Mouse (Mus musculus) limb, embryonic 13.5 days (tissue): ENCODE measurements at regions not wholly inside any gene's neighbourhood (a gene's known extent, or its start where the extent isn't known, plus 50 kb on each side); places are given as distances from the start of the nearest gene placed in this dataset.

Experiments used
- ATAC-seq: fragments of 200-750 bp; cut with Nextera tagmentation; 2 replicates; pipeline ENCODE4 v1.8.0; 2017; ENCODE audit warnings: low read depth, moderate number of reproducible peaks, moderate TSS enrichment; ENCODE audit not compliant: low FRiP score
- H3K27ac ChIP-seq: fragments of 300-500 bp; sonication (generic); 2 replicates; pipeline ENCODE4 v1.5.1; 2015; ENCODE audit warnings: inconsistent platforms, mild to moderate bottlenecking, moderate library complexity
- H3K27me3 ChIP-seq: fragments of 300-500 bp; sonication (generic); 2 replicates; pipeline ENCODE4 v1.6.1; 2015; ENCODE audit warnings: mild to moderate bottlenecking, inconsistent platforms
- H3K36me3 ChIP-seq: fragments of 300-500 bp; sonication (generic); 2 replicates; pipeline ENCODE4 v1.6.1; 2015; ENCODE audit warnings: inconsistent platforms, mild to moderate bottlenecking, moderate library complexity
- H3K4me1 ChIP-seq: fragments of 300-500 bp; sonication (generic); 2 replicates; pipeline ENCODE4 v1.6.1; 2015; ENCODE audit warnings: inconsistent platforms
- H3K4me2 ChIP-seq: fragments of 300-500 bp; sonication (generic); replicated peaks from 2 replicates; pipeline ENCODE4 v1.6.1; 2015; ENCODE audit warnings: inconsistent platforms, mild to moderate bottlenecking, moderate library complexity
- H3K4me3 ChIP-seq: fragments of 300-500 bp; sonication (generic); 2 replicates; pipeline ENCODE4 v1.5.1; 2015; ENCODE audit warnings: moderate library complexity, mild to moderate bottlenecking, inconsistent platforms
- H3K9ac ChIP-seq: fragments of 300-500 bp; sonication (generic); 2 replicates; pipeline ENCODE4 v1.6.1; 2015; ENCODE audit warnings: mild to moderate bottlenecking, inconsistent platforms
- H3K9me3 ChIP-seq: fragments of 300-500 bp; sonication (generic); 2 replicates; pipeline ENCODE4 v1.6.1; 2016; ENCODE audit warnings: inconsistent platforms
- WGBS: fragments of 180-500 bp; shearing (Covaris S2); methylation state at CpG from one replicate; pipeline ENCODE4 v1.1.7; 2015; 5-methylcytosine and 5-hydroxymethylcytosine counted together

- Histone ChIP-seq H3K27me3 (no peaks in the 10 kb centered on the region), H3K9ac (no peak overlapping the region), H3K4me2 (no peak overlapping the region), H3K27ac (peak overlapping the region; percentile 48; the same call in 1 of the 2 replicates), H3K36me3 (no peaks in the 10 kb centered on the region), H3K4me1 (peaks cover 12% of the 10 kb centered on the region; the same call in 1 of the 2 replicates), H3K4me3 (no peak overlapping the region), H3K9me3 (no peaks in the 10 kb centered on the region)
- 41% methylated on average over 2 of the region's 2 CpGs for WGBS
- ATAC-seq: peak; percentile 92
Measured at GRCm38 (mm10) chr13:90781974-90782373, 123.2 kb downstream of the Atp6ap1l start.

GRCm38 (mm10) chr13:90777952-90778298 lies 127.2 kb downstream of the Atp6ap1l start:
- WGBS: 73% methylated on average over 4 of the region's 4 CpGs
- H3K9me3 ChIP-seq: no peaks in the 10 kb centered on the region; the same call in 1 of the 2 replicates
- H3K27ac ChIP-seq: no peak overlapping the region
- H3K36me3 ChIP-seq: no peaks in the 10 kb centered on the region
- ATAC-seq: no peak
- H3K4me2 ChIP-seq: no peak overlapping the region
- H3K4me3 ChIP-seq: no peak overlapping the region
- H3K27me3 ChIP-seq: no peaks in the 10 kb centered on the region
- H3K4me1 ChIP-seq: peaks cover 12% of the 10 kb centered on the region; the same call in 1 of the 2 replicates
- no peak overlapping the region for H3K9ac ChIP-seq

GRCm38 (mm10) chr13:90777123-90777951 lies 127.8 kb downstream of the Atp6ap1l start:
- ATAC-seq: no peak
- no peaks in the 10 kb centered on the region for H3K36me3 ChIP-seq
- no peak overlapping the region for H3K4me3 ChIP-seq
- no peak overlapping the region for H3K4me2 ChIP-seq
- H3K27ac ChIP-seq: no peak overlapping the region
- H3K9ac ChIP-seq: no peak overlapping the region
- H3K27me3 ChIP-seq: no peaks in the 10 kb centered on the region
- no peaks in the 10 kb centered on the region; the same call in 1 of the 2 replicates for H3K9me3 ChIP-seq
- 84% methylated on average over 5 of the region's 5 CpGs for WGBS
- H3K4me1 ChIP-seq: 0 out of 2 replicates have a peak, but pooled peaks cover 7% of the 10 kb centered on the region

GRCm38 (mm10) chr13:90762154-90762553 lies 143.0 kb downstream of the Atp6ap1l start:
- 15% methylated on average over 2 of the region's 2 CpGs for WGBS
- Histone ChIP-seq H3K4me1 (peaks cover 20% of the 10 kb centered on the region), H3K4me3 (no peak overlapping the region), H3K9ac (no peak overlapping the region), H3K27ac (peak overlapping the region; percentile 52; the same call in 1 of the 2 replicates), H3K9me3 (no peaks in the 10 kb centered on the region), H3K4me2 (no peak overlapping the region), H3K36me3 (no peaks in the 10 kb centered on the region), H3K27me3 (no peaks in the 10 kb centered on the region)
- peak; percentile 88 for ATAC-seq

DNA sequence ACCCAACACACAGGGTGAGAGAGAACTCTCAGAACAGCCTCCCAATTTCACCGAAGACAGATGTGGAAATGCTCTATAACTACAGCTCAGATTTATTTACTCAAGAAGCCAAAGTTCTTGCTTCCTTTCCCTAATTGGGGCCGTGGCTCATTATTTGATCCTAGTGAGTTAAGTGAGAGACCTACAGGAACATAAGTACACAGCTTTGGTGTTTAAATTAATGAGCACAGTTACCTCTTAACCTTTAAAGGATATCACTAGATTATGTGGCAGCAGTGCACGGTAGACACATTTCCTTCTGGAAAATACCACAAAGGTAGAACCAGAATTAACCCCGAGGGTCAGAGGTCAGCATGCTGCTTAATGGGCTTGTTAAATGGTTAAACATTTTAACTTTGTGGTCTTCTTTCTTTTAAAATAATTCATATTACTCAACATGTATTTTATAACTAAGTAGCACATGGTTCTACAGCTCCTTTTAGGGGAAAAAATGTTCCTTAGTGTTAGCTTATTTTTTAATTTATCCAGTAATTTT lies 144.6 kb downstream of the Atp6ap1l start:
- H3K4me3 ChIP-seq: no peak overlapping the region
- no peak overlapping the region for H3K27ac ChIP-seq
- no peak overlapping the region for H3K9ac ChIP-seq
- no peaks in the 10 kb centered on the region for H3K36me3 ChIP-seq
- 14% methylated on average over 4 of the region's 4 CpGs for WGBS
- no peaks in the 10 kb centered on the region for H3K27me3 ChIP-seq
- no peak for ATAC-seq
- peaks cover 20% of the 10 kb centered on the region for H3K4me1 ChIP-seq
- H3K4me2 ChIP-seq: no peak overlapping the region
- no peaks in the 10 kb centered on the region for H3K9me3 ChIP-seq

DNA sequence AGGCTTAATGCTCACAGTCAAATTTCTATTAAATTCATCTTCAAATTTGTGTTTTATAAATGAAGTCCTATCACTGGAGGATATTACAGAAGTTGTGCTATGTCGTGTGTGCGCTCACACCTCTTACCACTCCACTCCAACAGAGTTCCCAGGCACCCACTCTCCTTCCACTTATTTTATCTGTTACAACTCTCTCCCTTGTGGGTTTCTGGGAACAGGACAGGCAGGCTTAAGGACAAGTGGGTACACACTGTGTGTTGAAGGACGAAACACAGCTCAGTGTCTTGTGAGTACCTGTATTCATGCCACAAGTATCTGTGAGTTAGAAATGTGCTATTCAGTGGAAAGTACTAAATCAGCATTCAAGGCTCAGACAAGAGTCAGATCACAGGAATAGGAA lies 150.7 kb downstream of the Atp6ap1l start:
- no peak for ATAC-seq
- Histone ChIP-seq H3K4me2 (no peak overlapping the region), H3K27me3 (no peaks in the 10 kb centered on the region), H3K4me1 (no peaks in the 10 kb centered on the region), H3K27ac (no peak overlapping the region), H3K36me3 (no peaks in the 10 kb centered on the region), H3K9ac (no peak overlapping the region), H3K4me3 (no peak overlapping the region), H3K9me3 (no peaks in the 10 kb centered on the region)
- WGBS: 85% methylated on average over 3 of the region's 3 CpGs

GRCm38 (mm10) chr13:90749741-90750140 lies 155.4 kb downstream of the Atp6ap1l start:
- no peak for ATAC-seq
- Histone ChIP-seq H3K27ac (no peak overlapping the region), H3K4me3 (no peak overlapping the region), H3K9me3 (no peaks in the 10 kb centered on the region), H3K4me1 (no peaks in the 10 kb centered on the region; the same call in 1 of the 2 replicates), H3K4me2 (no peak overlapping the region), H3K27me3 (no peaks in the 10 kb centered on the region), H3K9ac (no peak overlapping the region), H3K36me3 (no peaks in the 10 kb centered on the region)
- WGBS: 73% methylated on average over 1 of the region's 1 CpGs

- no peak overlapping the region for H3K4me3 ChIP-seq
Measured at GRCm38 (mm10) chr13:90745063-90745462, 160.1 kb downstream of the Atp6ap1l start.

DNA sequence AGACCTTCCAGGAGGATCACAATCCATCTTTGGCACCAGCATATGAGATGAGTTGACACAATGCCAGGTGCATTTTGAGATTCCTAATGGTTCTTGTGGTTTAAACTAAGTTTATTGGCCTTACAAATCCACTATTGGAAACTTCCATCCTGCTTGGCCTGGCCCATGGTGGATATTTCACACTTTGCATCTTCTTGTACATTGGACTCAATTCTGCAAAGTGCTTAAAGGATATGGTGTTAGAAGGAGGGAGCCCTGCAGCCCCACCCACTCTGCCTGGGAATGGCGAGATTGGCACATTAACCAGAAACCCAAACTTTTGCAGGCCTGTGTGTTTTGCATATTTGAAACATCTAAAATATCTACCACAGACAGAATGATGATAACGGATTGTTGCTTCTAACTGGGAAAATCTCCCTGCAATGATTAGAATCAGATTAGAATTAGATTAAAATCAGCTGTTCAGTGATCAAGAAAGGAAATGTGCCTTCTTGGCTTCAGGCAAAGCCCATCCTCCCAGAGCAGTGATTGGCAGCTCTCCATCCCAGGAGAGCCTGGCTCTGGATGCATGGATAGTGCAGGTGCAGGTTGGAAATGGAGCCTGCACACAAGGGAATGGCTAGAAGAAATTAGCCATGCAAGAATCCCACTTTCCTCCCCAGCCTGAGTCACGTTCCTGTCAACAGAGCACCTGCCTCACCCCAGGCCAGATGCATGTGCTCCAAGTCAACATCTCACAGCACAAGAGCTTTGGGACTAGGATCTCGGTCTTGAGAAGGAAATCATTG lies 162.3 kb downstream of the Atp6ap1l start:
- H3K9me3 ChIP-seq: no peaks in the 10 kb centered on the region
- H3K9ac ChIP-seq: no peak overlapping the region
- no peaks in the 10 kb centered on the region for H3K27me3 ChIP-seq
- no peak for ATAC-seq
- no peak overlapping the region for H3K27ac ChIP-seq
- WGBS: 64% methylated on average over 4 of the region's 4 CpGs
- H3K4me3 ChIP-seq: no peak overlapping the region
- peaks cover 10% of the 10 kb centered on the region; the same call in 1 of the 2 replicates for H3K4me1 ChIP-seq
- H3K4me2 ChIP-seq: no peak overlapping the region
- H3K36me3 ChIP-seq: no peaks in the 10 kb centered on the region

More at GRCm38 (mm10) chr13:90745063-90745462, 160.1 kb downstream of the Atp6ap1l start:
- Histone ChIP-seq H3K4me1 (peaks cover 6% of the 10 kb centered on the region; the same call in 1 of the 2 replicates), H3K9me3 (no peaks in the 10 kb centered on the region), H3K36me3 (no peaks in the 10 kb centered on the region), H3K27ac (0 out of 2 replicates have a peak overlapping the region, but pooled peaks have one; percentile 48), H3K9ac (no peak overlapping the region), H3K4me2 (no peak overlapping the region), H3K27me3 (no peaks in the 10 kb centered on the region)
- no peak for ATAC-seq
- WGBS: 20% methylated on average over 1 of the region's 1 CpGs

DNA sequence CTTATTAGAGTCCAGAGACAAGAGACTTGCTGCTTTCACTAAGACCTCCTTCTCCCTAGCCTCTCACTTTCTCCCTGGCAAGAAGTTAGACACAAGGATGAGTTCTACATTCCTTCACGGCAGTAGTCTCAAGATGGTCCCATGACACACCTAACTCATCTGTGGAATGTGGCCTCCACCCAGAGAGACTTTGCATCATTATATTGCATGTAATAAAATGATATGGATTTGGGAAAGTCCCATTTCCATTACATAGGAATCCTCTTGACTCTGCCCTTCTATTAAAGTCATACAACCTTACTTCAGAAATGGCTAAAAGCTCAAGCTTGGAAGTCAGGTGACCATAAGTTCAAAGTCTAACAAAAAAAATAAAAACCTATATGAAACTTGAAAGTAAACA lies 165.4 kb downstream of the Atp6ap1l start:
- ATAC-seq: no peak
- peaks cover 10% of the 10 kb centered on the region; the same call in 1 of the 2 replicates for H3K4me1 ChIP-seq
- no peaks in the 10 kb centered on the region for H3K27me3 ChIP-seq

GRCm38 (mm10) chr13:90738513-90738912 lies 166.6 kb downstream of the Atp6ap1l start:
- Histone ChIP-seq H3K9me3 (no peaks in the 10 kb centered on the region), H3K9ac (no peak overlapping the region), H3K4me1 (peaks cover 10% of the 10 kb centered on the region; the same call in 1 of the 2 replicates), H3K27ac (peak overlapping the region; percentile 55; the same call in 1 of the 2 replicates), H3K36me3 (no peaks in the 10 kb centered on the region), H3K4me3 (no peak overlapping the region), H3K27me3 (no peaks in the 10 kb centered on the region), H3K4me2 (no peak overlapping the region)
- ATAC-seq: peak; percentile 83
- 35% methylated on average over 3 of the region's 3 CpGs for WGBS

More for the DNA sequence above, 165.4 kb downstream of the Atp6ap1l start:
- Histone ChIP-seq H3K9ac (no peak overlapping the region), H3K9me3 (no peaks in the 10 kb centered on the region), H3K36me3 (no peaks in the 10 kb centered on the region), H3K27ac (no peak overlapping the region), H3K4me3 (no peak overlapping the region), H3K4me2 (no peak overlapping the region)
- WGBS: 72% methylated on average over 1 of the region's 1 CpGs

- no peak overlapping the region for H3K4me2 ChIP-seq
- no peaks in the 10 kb centered on the region for H3K4me1 ChIP-seq
- H3K9me3 ChIP-seq: no peaks in the 10 kb centered on the region
- no peaks in the 10 kb centered on the region for H3K27me3 ChIP-seq
- WGBS: 92% methylated on average over 3 of the region's 3 CpGs
- no peak overlapping the region for H3K27ac ChIP-seq
- H3K4me3 ChIP-seq: no peak overlapping the region
- no peak for ATAC-seq
- H3K36me3 ChIP-seq: no peaks in the 10 kb centered on the region
- no peak overlapping the region for H3K9ac ChIP-seq
Measured at GRCm38 (mm10) chr13:90733265-90733664, 171.9 kb downstream of the Atp6ap1l start.
